Mouse (Mus musculus): ENCODE results near the gene Mrvi1. TPM values are rescaled to one million over a fixed set of nuclear protein-coding genes. Genes with fewer than 3 reads are reported as not detected.

Mrvi1 gene
- polyA plus RNA-seq, 1 experiment, result 0.19 TPM

DNA sequence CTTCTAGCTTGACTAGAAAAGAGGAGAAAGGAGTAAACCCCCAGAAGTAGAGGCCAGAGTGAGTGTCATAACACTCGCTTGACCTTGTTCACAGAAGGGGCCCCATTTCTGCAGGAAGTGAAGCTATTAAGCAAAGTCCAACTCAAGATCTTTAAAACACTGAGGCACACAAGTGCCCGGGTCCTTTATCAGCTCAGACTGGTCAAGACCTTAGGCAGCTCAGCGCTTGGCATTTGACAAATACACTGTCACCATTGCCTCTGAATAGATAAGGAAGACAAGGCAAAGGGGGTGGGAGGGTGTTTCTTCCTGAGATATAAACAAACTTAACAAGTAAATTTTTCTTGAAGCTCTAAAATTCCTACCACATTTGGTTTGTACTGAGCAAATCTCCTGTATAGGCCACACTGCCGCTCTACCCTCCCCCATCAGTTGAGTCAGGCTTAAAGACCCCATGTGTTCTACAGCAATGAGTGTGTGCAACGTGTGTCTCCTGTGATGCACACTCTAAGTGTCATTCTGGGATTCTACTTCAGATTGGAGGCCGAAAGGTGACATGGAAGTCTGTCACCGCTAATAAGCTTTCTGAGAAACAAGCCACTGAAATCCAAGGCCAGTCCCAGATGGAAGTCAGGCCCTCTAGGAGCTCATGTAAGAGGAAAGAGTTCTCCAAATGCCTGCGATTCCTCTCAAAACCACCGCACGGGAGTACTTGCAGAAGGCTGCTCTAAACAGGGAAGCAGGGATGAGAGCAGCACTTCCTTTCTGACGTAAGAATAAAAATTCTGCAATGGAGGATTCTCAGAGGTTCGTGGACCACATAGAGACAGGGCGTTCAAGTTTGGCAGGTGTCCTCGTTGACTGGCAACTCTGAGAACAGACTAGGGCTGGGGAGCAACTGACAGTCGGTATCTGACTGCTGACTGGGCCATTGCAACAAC lies 16.9 kb upstream of the Mrvi1 start:
- H3K9me3 ChIP-seq (replicated peaks; ENCODE audit: control insufficient read depth, insufficient read depth, low read length, poor library complexity, severe bottlenecking), result no peaks in the 10 kb centered on the region
- no peak overlapping the region for H3K4me3 ChIP-seq (ENCODE audit: low read depth, low read length)
- H3K4me1 ChIP-seq (ENCODE audit: control insufficient read depth, insufficient read depth, low read length), result no peaks in the 10 kb centered on the region
- TF ChIP-seq POLR2A (IDR thresholded peaks at IDR 0.05; ENCODE audit: insufficient read depth, low read length), result no peak
- no peak for TF ChIP-seq EP300 (IDR thresholded peaks at IDR 0.05; ENCODE audit: insufficient read depth, low read depth, low read length)
- TF ChIP-seq CTCF (IDR thresholded peaks at IDR 0.05; ENCODE audit: low read depth, low read length), result no peak
- H3K27me3 ChIP-seq (ENCODE audit: control insufficient read depth, insufficient read depth, low read length, poor library complexity, severe bottlenecking), result no peaks in the 10 kb centered on the region
- H3K9ac ChIP-seq (ENCODE audit: low read depth, poor library complexity, severe bottlenecking), result no peak overlapping the region
- no peaks in the 10 kb centered on the region for H3K36me3 ChIP-seq (ENCODE audit: control insufficient read depth, insufficient read depth, low read length, poor library complexity, severe bottlenecking)
- H3K27ac ChIP-seq (ENCODE audit: insufficient read depth, low read length), result no peak overlapping the region

DNA sequence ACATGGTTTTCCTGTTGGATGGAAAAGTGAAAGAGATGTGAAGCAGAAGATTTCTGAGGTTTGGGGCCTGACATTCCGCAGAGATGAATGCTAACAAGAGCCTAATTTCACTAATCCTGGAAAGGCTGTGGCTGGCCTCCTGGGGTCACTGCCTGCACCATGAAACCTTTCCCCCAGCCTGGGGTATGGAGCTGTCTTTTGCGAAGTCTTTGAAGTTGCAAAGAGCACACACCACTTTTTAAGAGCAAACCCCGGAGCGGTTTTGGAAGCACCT lies 8.9 kb upstream of the Mrvi1 start:
- Histone ChIP-seq H3K4me3 (ENCODE audit: low read depth, low read length) (no peak overlapping the region), H3K27me3 (ENCODE audit: control insufficient read depth, insufficient read depth, low read length, poor library complexity, severe bottlenecking) (no peaks in the 10 kb centered on the region), H3K27ac (ENCODE audit: insufficient read depth, low read length) (no peak overlapping the region), H3K4me1 (ENCODE audit: control insufficient read depth, insufficient read depth, low read length) (no peaks in the 10 kb centered on the region), H3K9me3 (replicated peaks; ENCODE audit: control insufficient read depth, insufficient read depth, low read length, poor library complexity, severe bottlenecking) (no peaks in the 10 kb centered on the region), H3K36me3 (ENCODE audit: control insufficient read depth, insufficient read depth, low read length, poor library complexity, severe bottlenecking) (no peaks in the 10 kb centered on the region), H3K9ac (ENCODE audit: low read depth, poor library complexity, severe bottlenecking) (no peak overlapping the region)
- TF ChIP-seq CTCF (IDR thresholded peaks at IDR 0.05; ENCODE audit: low read depth, low read length), result no peak
- no peak for TF ChIP-seq POLR2A (IDR thresholded peaks at IDR 0.05; ENCODE audit: insufficient read depth, low read length)
- no peak for TF ChIP-seq EP300 (IDR thresholded peaks at IDR 0.05; ENCODE audit: insufficient read depth, low read depth, low read length)

DNA sequence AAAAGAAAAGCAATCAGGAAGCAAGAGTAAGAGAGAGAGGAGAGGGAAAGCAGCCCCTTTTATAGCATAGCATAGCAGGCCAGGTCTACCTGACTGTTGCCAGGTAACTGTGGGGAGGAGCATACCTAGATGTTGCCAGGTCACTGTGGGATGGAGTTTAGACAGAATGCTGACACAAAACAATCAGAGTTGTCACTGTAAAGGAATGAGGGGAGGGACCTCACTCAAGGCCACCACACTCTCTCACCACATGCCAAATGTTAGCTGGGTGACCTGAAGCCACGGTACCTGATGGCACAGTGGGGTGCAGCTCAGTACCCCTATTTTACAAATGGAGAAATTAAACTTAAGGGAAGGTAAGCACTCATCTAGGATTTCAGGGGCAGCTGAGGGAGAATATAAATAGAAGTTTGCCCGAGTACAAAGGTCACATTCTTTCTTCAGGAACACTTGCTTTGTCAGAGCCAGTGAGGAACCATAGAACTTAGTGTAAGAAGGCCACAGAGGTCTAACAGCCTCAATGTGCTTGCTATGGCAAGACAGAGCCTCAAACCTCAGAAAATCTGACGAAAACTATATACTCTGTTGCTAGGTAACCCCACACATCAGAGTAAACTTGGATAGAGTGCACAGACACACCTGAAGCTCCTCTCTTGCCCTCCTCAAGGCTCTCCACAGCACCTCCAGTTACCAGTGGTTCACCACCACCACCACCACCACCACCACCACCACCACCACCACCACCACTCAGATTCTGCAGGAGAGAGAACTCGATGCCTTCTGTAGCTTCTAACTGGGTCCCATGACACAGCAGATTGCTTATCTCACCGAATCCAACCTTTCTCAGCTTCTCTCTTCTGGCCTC lies 8.3 kb upstream of the Mrvi1 start:
- no peaks in the 10 kb centered on the region for H3K9me3 ChIP-seq (replicated peaks; ENCODE audit: control insufficient read depth, insufficient read depth, low read length, poor library complexity, severe bottlenecking)
- H3K27me3 ChIP-seq (ENCODE audit: control insufficient read depth, insufficient read depth, low read length, poor library complexity, severe bottlenecking), result no peaks in the 10 kb centered on the region
- H3K36me3 ChIP-seq (ENCODE audit: control insufficient read depth, insufficient read depth, low read length, poor library complexity, severe bottlenecking), result no peaks in the 10 kb centered on the region
- no peak overlapping the region for H3K4me3 ChIP-seq (ENCODE audit: low read depth, low read length)
- TF ChIP-seq CTCF (IDR thresholded peaks at IDR 0.05; ENCODE audit: low read depth, low read length) (no peak), POLR2A (IDR thresholded peaks at IDR 0.05; ENCODE audit: insufficient read depth, low read length) (no peak), EP300 (IDR thresholded peaks at IDR 0.05; ENCODE audit: insufficient read depth, low read depth, low read length) (no peak)
- H3K4me1 ChIP-seq (ENCODE audit: control insufficient read depth, insufficient read depth, low read length), result no peaks in the 10 kb centered on the region
- no peak overlapping the region for H3K27ac ChIP-seq (ENCODE audit: insufficient read depth, low read length)
- H3K9ac ChIP-seq (ENCODE audit: low read depth, poor library complexity, severe bottlenecking), result no peak overlapping the region

DNA sequence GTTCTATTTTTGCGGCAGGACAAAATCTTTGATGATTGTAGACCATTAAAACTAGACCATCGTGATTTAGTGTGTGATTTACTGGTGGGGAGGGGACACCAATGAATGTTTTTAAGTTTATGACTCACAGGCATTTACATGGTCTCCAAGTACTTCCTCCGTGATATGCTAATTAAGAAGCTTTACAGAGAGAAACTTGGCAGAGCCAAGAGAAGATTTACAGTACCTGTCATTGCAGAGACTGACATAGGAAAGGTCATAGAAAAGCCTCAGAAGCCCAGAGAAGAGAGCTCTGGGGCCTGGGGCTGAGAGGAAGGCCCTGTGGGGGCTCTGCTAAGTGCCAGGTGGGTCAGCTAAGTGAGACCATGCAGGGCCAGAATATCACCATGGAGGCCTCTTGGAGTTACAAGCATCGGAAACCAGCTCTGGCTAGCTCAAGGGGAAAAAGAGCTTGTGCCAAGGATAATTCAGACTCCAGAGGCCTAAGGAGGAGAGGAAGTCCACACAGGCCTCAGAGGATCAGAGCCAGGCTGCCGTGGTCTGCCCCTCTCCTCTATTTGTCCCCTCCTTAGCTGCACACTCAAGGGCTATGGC lies 7.1 kb upstream of the Mrvi1 start:
- Histone ChIP-seq H3K4me1 (ENCODE audit: control insufficient read depth, insufficient read depth, low read length) (no peaks in the 10 kb centered on the region), H3K36me3 (ENCODE audit: control insufficient read depth, insufficient read depth, low read length, poor library complexity, severe bottlenecking) (no peaks in the 10 kb centered on the region), H3K27ac (ENCODE audit: insufficient read depth, low read length) (no peak overlapping the region), H3K27me3 (ENCODE audit: control insufficient read depth, insufficient read depth, low read length, poor library complexity, severe bottlenecking) (no peaks in the 10 kb centered on the region), H3K4me3 (ENCODE audit: low read depth, low read length) (no peak overlapping the region), H3K9me3 (replicated peaks; ENCODE audit: control insufficient read depth, insufficient read depth, low read length, poor library complexity, severe bottlenecking) (no peaks in the 10 kb centered on the region), H3K9ac (ENCODE audit: low read depth, poor library complexity, severe bottlenecking) (no peak overlapping the region)
- no peak for TF ChIP-seq POLR2A (IDR thresholded peaks at IDR 0.05; ENCODE audit: insufficient read depth, low read length)
- no peak for TF ChIP-seq EP300 (IDR thresholded peaks at IDR 0.05; ENCODE audit: insufficient read depth, low read depth, low read length)
- TF ChIP-seq CTCF (IDR thresholded peaks at IDR 0.05; ENCODE audit: low read depth, low read length), result no peak

DNA sequence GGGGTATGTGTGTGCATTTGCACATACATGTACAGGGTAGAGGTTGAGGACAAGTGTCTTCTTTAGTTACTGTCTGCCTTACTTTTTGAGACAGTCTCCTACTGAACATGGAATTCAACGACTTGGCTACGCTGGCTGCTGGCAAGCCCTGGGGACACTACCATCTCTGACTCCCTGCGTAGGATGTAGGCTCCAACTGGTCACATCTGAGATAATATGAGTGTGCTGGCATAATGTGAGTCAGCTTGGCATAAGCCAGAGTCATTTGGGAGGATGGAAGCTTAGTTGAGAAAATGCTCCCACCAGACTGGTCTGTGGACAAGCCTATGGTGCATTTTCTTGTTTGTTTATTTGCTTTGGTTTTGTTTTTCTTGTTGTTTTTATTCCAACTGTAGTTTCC lies 5.8 kb upstream of the Mrvi1 start:
- H3K36me3 ChIP-seq (ENCODE audit: control insufficient read depth, insufficient read depth, low read length, poor library complexity, severe bottlenecking), result no peaks in the 10 kb centered on the region
- no peaks in the 10 kb centered on the region for H3K9me3 ChIP-seq (replicated peaks; ENCODE audit: control insufficient read depth, insufficient read depth, low read length, poor library complexity, severe bottlenecking)
- H3K9ac ChIP-seq (ENCODE audit: low read depth, poor library complexity, severe bottlenecking), result no peak overlapping the region
- no peak for TF ChIP-seq EP300 (IDR thresholded peaks at IDR 0.05; ENCODE audit: insufficient read depth, low read depth, low read length)
- no peak for TF ChIP-seq CTCF (IDR thresholded peaks at IDR 0.05; ENCODE audit: low read depth, low read length)
- TF ChIP-seq POLR2A (IDR thresholded peaks at IDR 0.05; ENCODE audit: insufficient read depth, low read length), result no peak
- H3K4me3 ChIP-seq (ENCODE audit: low read depth, low read length), result no peak overlapping the region
- H3K27ac ChIP-seq (ENCODE audit: insufficient read depth, low read length), result no peak overlapping the region
- no peaks in the 10 kb centered on the region for H3K27me3 ChIP-seq (ENCODE audit: control insufficient read depth, insufficient read depth, low read length, poor library complexity, severe bottlenecking)
- no peaks in the 10 kb centered on the region for H3K4me1 ChIP-seq (ENCODE audit: control insufficient read depth, insufficient read depth, low read length)

Measured in ES-Bruce4 (cell line).